Mouse (Mus musculus) CD4-positive, CD25-positive, alpha-beta regulatory T cell, adult 2 months (primary cell): ENCODE results near the gene Aph1a.
"Not testable (repeated sequence)": the region's sequence is repeated elsewhere in the genome, so short reads cannot be mapped to it uniquely, and the experiment has no call there.

Experiments
- DNase-seq: peaks from one replicate; pipeline ENCODE4 v3.0.0-alpha.2; 2012; ENCODE audit warnings: low read depth, low spot score

The Aph1a gene

DNA sequence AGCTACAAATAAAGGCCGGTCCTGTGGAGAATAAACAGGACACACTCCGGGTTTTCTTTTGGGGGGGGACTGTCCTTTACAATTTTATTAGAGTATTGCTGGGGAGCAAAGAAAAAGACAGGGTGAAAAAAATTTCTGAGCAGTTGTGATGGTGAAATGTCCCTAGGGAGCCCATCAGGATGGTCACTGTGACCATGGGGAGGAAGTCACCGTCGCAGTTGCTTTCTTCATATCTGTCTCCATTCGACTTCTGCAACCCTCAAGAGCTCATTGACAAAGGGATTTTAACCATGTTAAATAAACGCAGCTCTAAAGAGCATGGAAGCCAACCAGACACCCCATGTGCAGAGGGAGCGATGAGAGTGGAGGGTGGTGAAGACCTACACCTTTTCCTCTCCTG lies 23.0 kb downstream of the Aph1a start:
- no peak for DNase-seq

DNA sequence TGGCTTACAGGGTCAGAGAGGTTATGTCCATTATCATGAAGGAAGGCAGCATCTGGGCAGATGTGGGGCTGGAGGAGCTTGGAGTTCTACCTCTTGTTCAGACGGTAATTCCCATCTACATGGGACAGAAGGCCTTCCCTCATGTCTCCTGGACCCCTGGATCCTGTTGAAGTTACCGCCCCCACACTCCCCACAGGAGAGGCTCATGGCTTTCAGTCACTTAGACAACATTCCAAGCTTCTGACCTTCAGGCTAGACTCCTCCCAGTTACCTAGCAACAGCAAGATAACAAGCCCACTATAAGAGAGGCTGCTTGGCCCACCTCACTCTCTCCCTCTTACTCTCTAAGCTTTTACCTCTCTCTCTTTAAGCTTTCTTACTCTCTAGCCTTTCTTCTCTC lies 26.8 kb downstream of the Aph1a start:
- DNase-seq, result not testable (repeated sequence)

DNA sequence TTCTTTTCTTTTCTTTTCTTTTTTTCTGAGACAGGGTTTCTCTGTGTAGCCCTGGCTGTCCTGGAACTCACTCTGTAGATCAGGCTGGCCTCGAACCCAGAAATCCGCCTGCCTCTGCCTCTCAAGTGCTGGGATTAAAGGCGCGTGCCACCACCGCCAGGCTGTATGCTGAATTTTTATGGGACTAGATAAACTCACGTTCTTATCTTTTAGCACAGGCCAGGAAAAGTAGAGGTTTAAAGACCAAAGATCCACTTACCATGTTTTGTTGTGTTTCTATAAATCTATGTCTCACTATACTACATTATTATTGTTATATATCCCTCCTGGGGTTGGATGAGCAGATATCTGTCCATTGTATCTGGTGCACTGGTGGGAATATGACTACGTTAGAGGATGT lies 29.7 kb downstream of the Aph1a start:
- not testable (repeated sequence) for DNase-seq

DNA sequence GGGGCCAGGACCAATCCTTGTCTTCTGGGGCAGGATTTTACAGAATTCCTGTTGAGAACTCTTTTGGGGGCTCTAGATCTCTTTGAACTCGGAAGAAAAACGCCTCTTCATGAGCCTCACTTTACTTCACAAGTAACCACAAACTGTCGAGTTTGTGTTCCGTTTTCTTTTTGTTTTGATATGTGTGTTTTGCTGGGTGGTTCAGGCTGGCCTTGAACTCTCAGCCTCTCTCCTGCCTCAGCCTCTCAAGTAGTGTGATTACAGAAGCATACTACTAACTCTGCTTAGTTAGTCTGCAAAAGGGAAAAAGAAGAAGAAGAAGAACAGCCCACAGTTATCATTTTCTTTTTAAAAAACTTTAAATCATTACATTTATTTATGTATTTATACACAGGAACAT lies 30.4 kb downstream of the Aph1a start:
- no peak for DNase-seq

DNA sequence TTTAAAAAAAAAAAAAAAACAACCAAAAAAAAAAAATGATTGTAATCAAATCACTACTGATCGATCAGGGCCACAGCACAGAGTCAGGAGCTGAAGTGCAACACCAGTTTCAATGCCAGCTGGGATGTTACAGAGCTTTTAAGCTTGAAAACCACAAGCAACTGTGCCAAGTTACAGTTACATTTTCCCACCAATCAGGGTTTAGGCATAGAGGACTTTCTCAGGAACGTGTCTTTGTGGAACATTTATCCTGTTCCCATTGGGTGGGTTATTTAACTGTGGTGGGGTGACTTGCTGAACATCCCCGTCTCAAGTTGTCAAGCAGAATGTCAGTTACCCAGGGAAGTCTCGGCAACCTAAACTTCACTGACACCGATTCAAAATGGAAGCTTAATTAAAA lies 31.3 kb downstream of the Aph1a start:
- no peak for DNase-seq

DNA sequence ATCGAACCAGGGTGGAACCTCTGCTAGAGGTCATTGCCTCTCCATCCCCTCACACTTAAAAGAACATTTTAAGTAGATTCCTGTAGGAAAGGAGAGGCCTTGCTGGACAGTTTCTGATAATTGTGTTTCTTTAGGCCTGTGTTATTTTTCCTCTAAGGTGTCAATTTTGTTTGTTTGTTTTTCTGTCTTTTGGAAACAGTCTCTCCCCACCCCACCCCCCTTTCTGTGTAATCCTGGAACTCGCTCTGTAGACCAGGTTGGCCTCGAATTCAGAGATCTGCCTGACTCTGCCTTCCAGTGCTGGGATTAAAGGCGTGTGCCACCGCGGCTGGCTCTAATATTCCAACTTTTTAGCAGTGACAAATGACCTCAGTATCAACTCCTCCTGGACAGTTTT lies 34.5 kb downstream of the Aph1a start:
- no peak for DNase-seq

DNA sequence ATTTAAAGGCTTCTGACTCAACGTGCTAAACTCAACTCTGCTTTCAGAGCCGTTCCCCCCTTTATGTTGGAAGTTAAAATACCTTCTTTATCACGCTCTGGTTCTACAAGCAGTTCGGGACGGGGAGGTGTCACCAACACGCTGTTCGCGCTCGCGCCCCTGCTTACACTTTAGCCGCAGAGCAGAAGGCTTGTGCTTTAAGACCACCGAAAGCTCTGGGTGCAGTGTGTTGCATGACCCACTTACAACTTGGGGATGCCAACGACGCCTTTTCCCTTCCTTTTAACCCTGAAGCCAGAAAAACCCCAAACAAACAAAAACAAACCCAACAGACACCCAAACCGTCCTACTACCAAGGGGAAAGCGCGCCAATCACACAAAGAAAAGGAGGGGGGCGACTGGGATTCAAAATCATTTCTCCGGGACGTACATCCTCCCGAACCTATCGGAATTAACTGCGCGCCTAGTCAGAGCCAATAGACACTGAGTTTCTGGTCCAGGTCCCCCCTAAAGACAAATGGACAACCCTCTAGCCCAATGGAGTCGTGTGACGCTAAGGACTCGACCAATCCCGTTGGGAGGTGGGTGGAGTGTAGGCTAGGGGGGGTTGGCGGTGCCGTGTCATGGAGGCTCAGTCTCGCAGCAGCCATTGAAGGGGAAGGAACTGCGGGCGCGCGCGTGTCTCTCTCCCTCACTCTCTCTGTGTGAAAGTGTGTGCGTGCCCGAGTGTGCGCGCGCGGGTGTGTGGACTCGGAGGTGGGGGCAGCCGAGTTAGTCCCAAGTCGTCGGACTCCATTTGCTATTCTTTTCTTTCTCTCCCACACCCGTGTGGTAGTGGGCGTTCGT lies 35.1 kb downstream of the Aph1a start, which contains the start of gene Anp32e:
Gene Anp32e, plus strand, starts transcription at position 589 of the 846 bp plus-strand sequence.
- peak; percentile 98 for DNase-seq

DNA sequence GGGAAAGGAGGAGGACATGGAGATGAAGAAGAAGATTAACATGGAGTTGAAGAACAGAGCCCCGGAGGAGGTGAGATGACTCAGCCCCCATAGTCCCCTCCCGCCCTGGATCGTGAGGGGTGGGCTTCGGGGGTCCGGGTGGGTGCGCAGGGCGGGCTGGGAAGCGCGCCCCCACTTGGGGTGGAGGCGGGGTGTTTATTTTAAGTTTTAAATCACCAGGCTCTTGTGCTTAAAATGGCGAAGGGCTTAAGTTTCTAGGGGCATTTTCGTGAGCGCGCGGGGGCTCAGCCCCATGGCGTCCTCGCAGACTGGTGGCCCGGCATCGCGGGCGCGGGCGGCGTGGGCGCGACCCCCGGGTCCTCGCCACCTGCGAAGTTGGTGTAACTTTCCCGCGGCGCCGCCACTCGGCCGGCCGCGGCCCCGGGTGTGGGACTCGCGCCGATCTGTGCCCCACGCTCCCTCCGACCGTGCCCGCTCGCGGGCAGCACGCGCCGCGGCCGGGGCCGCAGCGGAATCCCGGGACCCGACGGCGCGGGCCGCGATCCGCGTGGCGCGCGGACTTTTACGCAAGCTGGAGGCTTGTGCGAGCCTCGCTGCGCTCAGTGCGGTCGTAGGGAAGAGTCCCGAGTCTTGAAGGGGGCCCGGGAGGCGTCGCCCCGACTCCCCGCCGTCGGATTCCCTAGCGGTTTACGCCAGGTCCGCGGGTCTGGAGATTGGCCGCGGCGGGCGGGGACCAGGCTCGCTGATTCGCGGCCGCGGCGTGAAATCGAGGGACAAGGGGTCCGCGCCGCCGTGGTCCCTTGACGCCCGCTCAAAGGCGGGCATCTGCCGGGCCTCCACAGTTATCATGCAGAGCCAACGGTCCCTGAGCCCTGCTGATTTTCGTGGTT lies 36.1 kb downstream of the Aph1a start:
- DNase-seq, result peak; percentile 63

DNA sequence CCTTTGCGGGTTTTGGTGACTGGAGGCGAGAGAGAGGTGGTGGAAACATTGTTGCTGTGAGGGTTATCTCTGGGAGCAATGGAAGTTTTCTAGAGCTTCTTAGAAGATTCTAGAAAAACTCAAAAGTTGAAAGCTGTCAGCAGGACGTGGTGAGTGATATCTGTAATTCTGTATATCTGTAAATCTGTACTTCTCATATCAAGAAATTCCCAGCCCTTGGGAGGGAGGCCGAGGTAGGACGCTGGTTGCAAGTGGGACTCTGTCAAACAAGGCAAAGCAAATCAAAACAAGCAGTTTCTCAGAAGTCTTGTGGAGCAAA lies 36.7 kb downstream of the Aph1a start:
- peak; percentile 56 for DNase-seq

DNA sequence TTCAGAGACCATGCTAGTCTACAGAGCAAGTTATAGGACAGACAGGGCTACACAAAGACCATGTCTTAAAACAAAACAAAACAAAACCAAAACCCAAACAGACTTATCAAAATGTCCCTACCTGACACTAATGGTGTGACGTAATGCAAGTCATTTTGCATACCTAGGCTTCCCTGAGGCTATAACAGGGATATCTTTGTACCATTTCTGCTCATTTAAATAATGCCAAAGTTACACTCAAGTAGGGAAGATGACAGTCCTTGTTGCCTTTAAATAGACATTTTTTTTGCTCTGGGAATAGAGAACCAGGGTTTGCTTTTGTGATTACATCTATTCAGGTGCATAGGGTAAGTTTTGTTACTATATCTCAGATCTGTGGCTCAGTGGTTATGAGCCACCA lies 37.7 kb downstream of the Aph1a start:
- DNase-seq, result peak; percentile 24

DNA sequence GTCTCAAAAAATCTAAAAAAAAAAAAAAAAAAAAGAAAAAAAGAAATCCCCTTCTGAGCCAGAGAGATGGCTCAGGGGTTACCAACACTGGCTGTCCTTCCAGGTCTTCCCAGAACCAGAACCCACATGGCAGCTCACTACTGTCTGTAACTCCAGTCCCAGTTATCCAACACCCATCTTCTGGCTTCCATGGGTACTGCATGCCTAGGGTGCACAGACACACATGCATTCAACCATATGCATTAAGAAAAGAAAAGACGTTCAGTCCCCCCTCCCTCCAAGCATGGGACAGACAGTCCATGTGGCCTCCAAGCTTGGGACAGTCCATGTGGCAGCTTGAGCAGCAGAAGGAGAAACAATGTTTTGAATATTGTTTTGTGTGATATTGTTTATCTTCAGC lies 38.4 kb downstream of the Aph1a start:
- DNase-seq, result peak; percentile 31

DNA sequence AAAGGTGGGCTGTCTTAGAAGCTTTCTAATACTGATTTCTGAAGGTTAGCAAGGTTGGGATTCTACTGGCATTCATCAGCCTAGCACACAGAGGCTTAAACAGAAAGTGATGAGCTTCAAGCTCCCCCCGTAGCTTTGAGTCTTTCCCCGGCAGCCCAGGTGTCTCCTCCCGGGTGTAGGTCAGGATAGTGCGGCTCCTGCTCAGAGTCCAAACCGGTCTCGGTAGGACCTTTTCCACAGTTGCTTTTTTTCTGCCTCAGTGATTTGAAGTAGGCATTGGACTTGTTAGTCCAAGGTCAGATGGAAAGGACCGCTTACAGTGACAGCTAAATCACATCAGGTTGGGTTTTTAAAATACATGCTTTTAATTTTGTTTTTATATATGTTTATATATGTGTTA lies 38.8 kb downstream of the Aph1a start:
- no peak for DNase-seq

DNA sequence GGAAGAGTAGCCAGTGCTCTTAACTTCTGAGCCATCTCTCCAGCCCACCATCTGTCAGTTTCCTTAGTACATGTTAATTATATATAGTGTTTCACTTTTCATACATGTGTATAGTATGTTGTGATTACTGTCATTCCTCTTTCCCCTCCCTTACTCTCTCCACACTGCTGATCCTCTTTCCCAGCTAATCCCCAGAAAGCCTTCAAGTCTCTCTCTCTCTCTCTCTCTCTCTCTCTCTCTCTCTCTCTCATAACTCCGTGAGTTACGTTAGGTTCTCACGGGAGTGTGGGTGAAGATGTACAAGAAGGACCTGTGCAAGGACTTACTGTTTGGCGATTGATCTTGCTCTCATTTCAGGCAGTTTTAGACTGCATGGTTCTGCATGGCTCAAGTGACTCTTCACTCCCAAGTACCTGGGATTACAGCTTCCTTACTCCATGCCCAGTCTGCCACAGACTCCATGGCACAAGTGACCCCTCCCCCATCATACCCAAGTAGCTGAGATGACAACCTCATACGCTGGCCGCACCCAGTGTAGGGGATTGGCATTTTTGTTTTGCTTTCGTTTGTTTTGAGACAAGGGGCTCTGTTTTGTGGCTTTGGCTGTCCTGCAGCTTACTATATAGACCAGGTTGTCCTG lies 39.5 kb downstream of the Aph1a start:
- DNase-seq, result no peak

DNA sequence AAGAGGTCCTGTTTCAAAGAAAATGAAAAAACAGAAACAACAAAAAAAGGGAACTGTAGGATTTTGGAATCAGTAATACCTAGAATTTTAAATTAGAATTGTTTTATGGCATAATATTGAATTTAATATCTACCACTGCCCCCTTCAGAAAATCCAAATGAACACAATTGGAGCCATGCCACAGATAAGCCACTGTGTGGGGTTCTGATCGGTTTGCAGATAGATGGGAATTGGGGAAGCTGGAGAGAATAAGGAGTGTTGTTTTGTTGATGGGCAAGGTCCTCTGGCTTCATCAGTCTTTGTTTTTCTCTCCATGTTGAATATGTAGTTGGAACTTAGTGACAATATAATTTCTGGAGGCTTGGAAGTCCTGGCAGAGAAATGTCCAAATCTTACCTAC lies 40.7 kb downstream of the Aph1a start:
- DNase-seq, result no peak

DNA sequence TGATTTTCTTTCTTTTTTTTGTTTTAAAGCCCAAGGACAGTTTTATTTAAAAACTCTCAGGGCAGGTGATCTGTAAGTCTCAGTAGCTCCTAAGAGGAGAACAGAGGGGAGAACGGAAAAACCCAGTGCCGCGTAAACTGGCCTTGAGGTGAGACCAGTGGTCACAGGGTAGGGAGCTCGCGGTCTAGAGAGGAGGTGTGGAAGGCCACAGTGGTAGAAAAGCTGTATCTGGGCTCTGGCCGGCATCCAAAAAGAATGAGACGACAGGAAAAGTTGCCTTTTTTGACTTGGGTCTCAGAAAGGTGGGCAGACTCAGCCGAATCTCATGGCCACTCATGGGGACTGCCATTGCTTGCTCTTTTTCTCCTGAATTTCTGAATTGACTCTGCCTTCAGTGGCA lies 44.4 kb downstream of the Aph1a start:
- no peak for DNase-seq

DNA sequence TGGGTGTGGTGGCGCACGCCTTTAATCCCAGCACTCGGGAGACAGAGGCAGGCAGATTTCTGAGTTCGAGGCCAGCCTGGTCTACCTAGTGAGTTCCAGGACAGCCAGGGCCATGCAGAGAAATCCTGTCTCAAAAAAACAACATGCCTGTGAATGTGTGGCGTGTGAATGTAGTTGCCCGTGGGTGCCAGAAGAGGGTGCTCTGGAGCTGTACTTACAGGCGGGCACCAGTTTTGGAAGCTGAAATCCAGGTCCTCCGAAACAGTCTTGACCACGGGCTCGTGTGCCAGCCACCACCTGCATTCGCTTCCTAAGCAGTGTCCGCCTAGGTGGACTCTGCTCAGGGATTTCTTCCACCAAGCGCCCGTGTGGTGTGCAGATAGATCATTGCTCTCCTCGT lies 45.1 kb downstream of the Aph1a start:
- peak; percentile 50 for DNase-seq

DNA sequence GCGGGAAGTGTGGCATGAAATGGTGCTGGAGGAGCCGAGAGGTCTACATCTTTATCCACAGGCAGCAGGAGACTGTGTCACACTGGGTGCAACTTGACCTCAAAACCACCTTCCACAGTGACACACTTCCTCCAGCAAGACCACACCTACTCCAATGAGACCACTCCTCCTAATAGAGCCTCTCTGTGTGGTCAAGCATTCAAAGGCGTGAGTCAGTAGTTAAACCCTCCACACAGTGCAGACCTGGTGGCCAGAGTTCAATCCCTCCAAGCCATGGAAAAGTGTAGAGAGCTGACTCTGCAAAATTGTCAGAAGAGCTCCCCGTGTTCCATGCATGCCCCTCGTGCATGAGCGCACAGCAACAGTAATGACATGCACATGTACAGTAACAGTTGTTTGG lies 49.0 kb downstream of the Aph1a start:
- DNase-seq, result no peak

DNA sequence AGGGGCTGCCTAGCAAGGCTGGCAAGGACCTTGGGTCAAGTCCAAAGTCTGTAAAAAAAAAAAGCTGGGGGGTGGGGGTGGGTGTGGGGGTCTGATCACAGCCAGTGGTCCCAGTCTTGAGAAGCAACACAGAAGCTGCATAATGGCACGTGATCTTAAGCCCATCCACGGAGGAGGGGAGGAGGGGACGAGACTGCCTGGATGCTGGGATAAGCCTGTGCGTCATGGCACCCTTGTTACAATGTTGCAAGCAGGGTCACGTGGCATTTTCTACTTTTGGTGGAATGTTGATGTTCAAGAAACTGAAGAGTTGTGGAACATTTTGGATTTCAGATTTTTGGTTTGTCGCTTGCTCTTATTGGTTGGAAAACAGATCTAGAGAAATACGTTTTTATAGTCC lies 49.5 kb downstream of the Aph1a start:
- DNase-seq, result no peak

DNA sequence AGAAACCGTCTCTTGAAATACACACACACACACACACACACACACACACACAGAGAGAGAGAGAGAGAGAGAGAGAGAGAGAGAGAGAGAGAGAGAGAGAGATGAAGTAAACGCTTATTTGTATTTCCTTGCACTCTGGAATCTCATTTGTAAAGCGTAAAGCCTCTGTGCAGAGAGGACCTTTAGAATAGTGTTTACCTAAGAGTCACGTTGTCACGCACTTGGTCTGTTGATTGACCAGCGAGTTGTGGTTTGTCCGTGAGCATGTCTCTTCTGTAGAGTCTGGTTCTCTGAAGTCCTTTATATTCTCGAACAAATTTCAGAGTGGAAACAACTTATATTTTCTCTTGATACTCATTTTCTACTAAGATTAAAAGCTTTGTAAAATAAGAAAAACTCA lies 51.0 kb downstream of the Aph1a start:
- no peak for DNase-seq

DNA sequence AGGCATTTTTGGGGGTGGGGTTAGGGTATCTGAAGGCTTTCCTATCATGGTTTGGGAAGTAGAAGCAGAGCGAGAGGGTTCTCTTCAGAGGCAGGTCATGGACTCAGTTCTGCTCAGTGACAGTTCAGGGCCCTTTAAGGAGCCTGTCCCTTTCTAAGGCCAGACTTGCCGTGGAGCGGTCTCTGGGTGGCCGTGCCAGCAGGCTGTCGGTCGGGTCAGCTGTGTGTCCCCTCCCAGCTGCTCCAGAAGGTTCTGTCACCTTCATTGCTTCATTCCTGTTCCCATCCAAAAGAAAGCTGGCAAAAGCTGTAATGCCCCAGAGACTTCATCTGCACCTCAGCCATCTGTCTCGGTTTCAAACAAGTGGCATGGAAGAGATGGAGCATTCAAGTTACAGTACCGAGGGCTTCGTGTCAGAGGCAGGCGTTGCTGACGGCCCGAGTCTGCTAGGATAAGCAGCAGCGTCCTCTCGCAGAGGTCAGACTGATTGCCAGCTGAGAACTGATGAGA lies 52.0 kb downstream of the Aph1a start:
- no peak for DNase-seq
